Mouse (Mus musculus) heart, embryonic 14.5 days (tissue): Measurements from ENCODE around the gene Aldh1a7. TPM values are rescaled to one million over a fixed set of nuclear protein-coding genes. Genes with fewer than 3 reads are reported as not detected.

Experiments
- ATAC-seq: fragments of 200-750 bp; cut with Nextera tagmentation; 2 replicates; pipeline ENCODE4 v1.8.0; 2017; ENCODE audit warnings: low read depth, moderate TSS enrichment; ENCODE audit not compliant: insufficient number of reproducible peaks, insufficient read depth, low FRiP score
- H3K27ac ChIP-seq, 2 experiments: fragments of 200-500 bp in 1 of 2; fragments of 300-500 bp in 1 of 2; sonication (generic) in 1 of 2; replicated peaks in 1 of 2; 2 replicates each; pipeline ENCODE4 v1.5.1; 2012 to 2014; ENCODE audit warnings: low read depth in 2 of 2, low read length in 2 of 2, control low read depth in 1 of 2, mild to moderate bottlenecking in 1 of 2, mixed read lengths in 1 of 2; ENCODE audit not compliant: control insufficient read depth in 1 of 2, insufficient read depth in 1 of 2
- H3K27me3 ChIP-seq: fragments of 300-500 bp; sonication (generic); 2 replicates; pipeline ENCODE4 v1.6.1; 2014; ENCODE audit warnings: mild to moderate bottlenecking, low read length, control low read depth; ENCODE audit not compliant: control insufficient read depth, insufficient read depth
- H3K36me3 ChIP-seq: fragments of 300-500 bp; sonication (generic); 2 replicates; pipeline ENCODE4 v1.6.1; 2014; ENCODE audit warnings: mild to moderate bottlenecking, control low read depth, low read length, mixed read lengths; ENCODE audit not compliant: control insufficient read depth, insufficient read depth
- H3K4me1 ChIP-seq, 2 experiments: fragments of 200-500 bp in 1 of 2; fragments of 300-500 bp in 1 of 2; sonication (generic) in 1 of 2; 2 replicates each; pipeline ENCODE4 v1.6.1; 2012 to 2014; ENCODE audit warnings: low read length in 2 of 2, control low read depth in 1 of 2, mixed read lengths in 1 of 2; ENCODE audit not compliant: control insufficient read depth in 2 of 2, insufficient read depth in 2 of 2
- H3K4me2 ChIP-seq: fragments of 300-500 bp; sonication (generic); 2 replicates; pipeline ENCODE4 v1.6.1; 2014; ENCODE audit warnings: mild to moderate bottlenecking, low read length
- H3K4me3 ChIP-seq, 2 experiments: fragments of 200-500 bp in 1 of 2; fragments of 300-500 bp in 1 of 2; sonication (generic) in 1 of 2; 2 replicates each; pipeline ENCODE4 v1.5.1; 2012 to 2014; ENCODE audit warnings: low read length in 2 of 2, mild to moderate bottlenecking in 2 of 2, control low read depth in 1 of 2, low read depth in 1 of 2, moderate library complexity in 1 of 2; ENCODE audit not compliant: control insufficient read depth in 1 of 2, insufficient read depth in 1 of 2
- H3K9ac ChIP-seq: fragments of 300-500 bp; sonication (generic); 2 replicates; pipeline ENCODE4 v1.6.1; 2014; ENCODE audit warnings: mild to moderate bottlenecking, low read length
- H3K9me3 ChIP-seq: fragments of 300-500 bp; sonication (generic); 2 replicates; pipeline ENCODE4 v1.6.1; 2016; ENCODE audit warnings: low read length, control low read depth; ENCODE audit not compliant: control insufficient read depth
- WGBS: fragments of 180-500 bp; shearing (Covaris S2); extraction: QIAGEN DNeasy Blood & Tissue Kit; methylation state at CpG from one replicate; pipeline ENCODE4 v1.1.7; 2014; 5-methylcytosine and 5-hydroxymethylcytosine counted together
- polyA plus RNA-seq: library from polyadenylated mRNA; unstranded; fragments of >200 nt; fragmentation: Nextera tagmentation; extraction: Ambion mirVana; gene quantifications from 2 replicates; pipeline ENCODE4 v1.2.1, GENCODE M21; 2014

Gene Aldh1a7
- polyA plus RNA-seq, 1 experiment from 2014 or later, result 1.1 TPM

DNA sequence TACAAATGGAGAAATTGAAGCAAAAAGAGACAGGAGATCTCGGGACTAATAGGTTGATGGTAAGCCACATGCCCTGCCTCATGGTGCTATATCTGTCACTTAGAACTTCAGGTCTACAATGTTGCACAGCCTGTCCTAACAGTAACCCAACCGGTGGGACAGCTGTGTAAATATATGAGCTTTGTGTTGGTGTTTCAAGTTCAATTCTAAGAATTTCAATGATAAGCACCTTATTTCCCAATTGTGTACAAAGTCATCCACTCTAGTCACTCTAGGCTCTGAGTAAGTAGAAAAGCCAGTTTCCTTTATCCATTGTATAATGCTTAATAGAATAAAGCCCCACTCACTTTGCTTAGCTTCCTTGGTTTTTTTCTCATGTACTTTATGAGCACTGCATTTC lies 4.4 kb downstream of the Aldh1a7 start:
- Histone ChIP-seq H3K9me3 (no peaks in the 10 kb centered on the region), H3K36me3 (no peaks in the 10 kb centered on the region), H3K4me1 (no peaks in the 10 kb centered on the region), H3K4me3 (no peak overlapping the region), H3K4me2 (no peak overlapping the region), H3K9ac (no peak overlapping the region), H3K27ac (no peak overlapping the region), H3K27me3 (no peaks in the 10 kb centered on the region)
- ATAC-seq, result no peak
- WGBS, result 77% methylated on average over 2 of the region's 2 CpGs

DNA sequence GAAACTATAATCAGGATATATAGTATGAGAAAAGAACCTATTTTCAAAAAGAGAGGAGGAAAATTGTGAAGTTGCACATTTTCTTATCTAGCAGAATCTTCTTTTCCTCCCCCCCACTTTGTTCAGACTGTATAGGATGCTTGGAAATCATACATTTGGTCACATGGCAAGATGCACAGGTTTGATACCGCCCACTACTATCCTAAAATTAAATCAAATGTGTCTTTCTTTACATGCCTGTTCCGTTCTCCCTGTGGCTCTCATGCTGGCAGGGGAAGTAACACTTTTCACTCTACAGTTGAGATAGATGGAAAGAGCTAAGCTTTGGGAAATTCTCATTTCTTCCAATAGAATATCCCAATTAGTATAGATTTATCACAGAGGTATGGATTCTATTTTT lies 7.1 kb downstream of the Aldh1a7 start:
- WGBS, result 76% methylated on average over 2 of the region's 2 CpGs
- H3K36me3 ChIP-seq, result no peaks in the 10 kb centered on the region
- no peaks in the 10 kb centered on the region for H3K27me3 ChIP-seq
- no peak overlapping the region for H3K9ac ChIP-seq
- no peak overlapping the region for H3K4me2 ChIP-seq
- H3K4me1 ChIP-seq, result no peaks in the 10 kb centered on the region
- H3K27ac ChIP-seq, result no peak overlapping the region
- no peaks in the 10 kb centered on the region for H3K9me3 ChIP-seq
- H3K4me3 ChIP-seq, result no peak overlapping the region
- ATAC-seq, result no peak

DNA sequence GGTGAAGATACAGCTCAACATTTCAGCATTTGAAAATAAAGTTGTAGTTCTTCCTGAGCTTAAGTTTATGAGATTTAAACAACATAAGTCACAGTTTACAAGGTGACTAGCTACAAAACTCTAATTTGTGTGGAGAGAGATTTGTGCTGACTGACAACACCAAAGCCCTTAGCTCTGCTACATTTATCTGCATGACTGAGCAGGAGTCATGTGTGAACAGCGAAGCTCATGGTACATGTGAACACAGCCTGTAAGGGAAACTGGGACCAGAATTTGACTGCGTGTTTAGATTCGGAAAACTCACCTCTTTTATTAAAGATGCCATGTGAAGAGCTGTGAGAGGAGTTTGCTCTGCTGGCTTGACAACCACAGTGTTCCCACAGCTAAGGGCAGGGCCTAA lies 11.7 kb downstream of the Aldh1a7 start:
- ATAC-seq, result no peak
- H3K27ac ChIP-seq, result no peak overlapping the region
- WGBS, result 83% methylated on average over 3 of the region's 3 CpGs
- H3K4me3 ChIP-seq, result no peak overlapping the region
- H3K4me1 ChIP-seq, result no peaks in the 10 kb centered on the region
- no peaks in the 10 kb centered on the region for H3K36me3 ChIP-seq
- H3K9me3 ChIP-seq, result no peaks in the 10 kb centered on the region
- no peak overlapping the region for H3K4me2 ChIP-seq
- no peak overlapping the region for H3K9ac ChIP-seq
- H3K27me3 ChIP-seq, result no peaks in the 10 kb centered on the region

DNA sequence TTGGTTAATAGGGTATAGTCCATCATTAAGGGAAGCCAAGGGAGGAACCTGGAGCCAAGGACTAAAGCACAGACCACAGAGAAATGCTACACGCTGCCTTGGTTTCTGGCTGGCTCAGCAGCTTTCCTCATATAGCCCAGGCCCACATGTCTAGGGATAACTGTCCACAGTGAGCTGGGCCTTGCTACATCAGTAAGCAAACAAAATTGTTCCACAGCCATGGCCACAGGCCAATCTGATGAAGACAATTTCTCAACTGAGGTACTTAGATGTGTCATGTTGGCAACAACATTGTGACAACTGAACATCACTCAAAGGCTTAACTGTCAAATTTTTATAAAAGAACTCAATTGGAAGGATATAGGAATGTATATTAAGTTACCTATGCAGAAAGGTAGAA lies 12.3 kb downstream of the Aldh1a7 start:
- no peaks in the 10 kb centered on the region for H3K9me3 ChIP-seq
- no peak overlapping the region for H3K27ac ChIP-seq
- no peak overlapping the region for H3K4me2 ChIP-seq
- no peaks in the 10 kb centered on the region for H3K36me3 ChIP-seq
- no peak overlapping the region for H3K4me3 ChIP-seq
- H3K4me1 ChIP-seq, result no peaks in the 10 kb centered on the region
- 65% methylated on average over 1 of the region's 1 CpGs for WGBS
- no peaks in the 10 kb centered on the region for H3K27me3 ChIP-seq
- no peak overlapping the region for H3K9ac ChIP-seq
- ATAC-seq, result no peak

DNA sequence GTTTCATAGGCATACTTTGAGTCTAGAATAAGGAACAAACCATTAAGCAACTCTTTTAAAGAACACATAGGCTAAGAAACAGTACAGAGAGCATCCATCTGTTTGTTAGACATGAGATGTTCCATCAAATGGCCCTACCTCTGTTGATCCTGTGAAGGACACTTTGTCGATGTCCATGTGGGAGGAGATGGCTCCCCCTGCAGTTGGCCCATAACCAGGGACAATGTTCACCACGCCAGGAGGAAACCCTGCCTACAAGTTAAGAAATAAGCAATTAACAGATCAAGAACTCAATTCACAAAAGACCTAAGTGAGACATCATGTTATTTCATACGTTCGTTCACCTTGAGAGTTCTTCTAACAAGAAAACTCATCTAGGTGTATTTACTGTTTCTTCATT lies 12.8 kb downstream of the Aldh1a7 start:
- Histone ChIP-seq H3K4me3 (no peak overlapping the region), H3K4me1 (no peaks in the 10 kb centered on the region), H3K27me3 (no peaks in the 10 kb centered on the region), H3K4me2 (no peak overlapping the region), H3K9ac (no peak overlapping the region), H3K36me3 (no peaks in the 10 kb centered on the region), H3K9me3 (no peaks in the 10 kb centered on the region), H3K27ac (no peak overlapping the region)
- WGBS, result 82% methylated on average over 4 of the region's 4 CpGs
- no peak for ATAC-seq

DNA sequence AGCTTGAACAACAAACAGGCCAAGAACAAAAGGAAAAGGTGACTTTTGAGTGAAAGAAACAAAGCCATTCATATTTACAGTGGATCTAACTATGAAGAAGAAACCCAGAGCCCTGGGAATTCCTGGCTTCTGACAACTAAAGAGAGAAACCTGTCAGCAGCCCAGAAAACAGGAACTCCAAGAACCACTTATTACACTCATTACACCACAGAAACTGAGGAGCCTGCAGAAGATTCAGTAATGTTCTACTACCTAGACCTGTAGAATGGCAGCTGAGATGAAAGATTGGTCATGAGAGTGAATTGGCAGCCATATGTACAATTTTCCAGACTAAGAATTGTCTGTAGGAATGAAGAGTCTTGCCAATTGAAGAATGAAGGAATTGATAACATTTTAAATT lies 20.2 kb downstream of the Aldh1a7 start:
- Histone ChIP-seq H3K27ac (no peak overlapping the region), H3K9me3 (no peaks in the 10 kb centered on the region), H3K9ac (no peak overlapping the region), H3K4me1 (no peaks in the 10 kb centered on the region), H3K27me3 (no peaks in the 10 kb centered on the region), H3K36me3 (no peaks in the 10 kb centered on the region), H3K4me3 (no peak overlapping the region), H3K4me2 (no peak overlapping the region)
- no peak for ATAC-seq

DNA sequence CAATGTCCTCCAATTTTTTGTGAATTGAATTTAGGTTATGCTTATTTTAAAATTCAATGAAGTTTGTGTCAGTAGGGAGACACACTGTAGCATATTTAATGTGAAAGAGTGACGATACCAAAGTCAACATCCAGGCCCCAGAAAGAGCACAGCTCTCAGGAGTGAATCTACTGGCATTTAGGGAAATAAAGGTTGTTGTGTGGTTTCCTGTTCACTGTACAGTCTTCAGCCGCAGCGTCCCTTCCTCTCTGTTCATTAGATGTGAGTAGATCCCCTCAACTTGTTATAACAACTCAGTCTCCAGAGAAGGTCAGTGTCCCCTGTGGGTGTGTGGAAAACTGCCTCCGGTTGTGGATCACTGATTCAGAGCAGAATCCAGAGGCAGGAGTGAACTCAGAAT lies 20.6 kb downstream of the Aldh1a7 start:
- ATAC-seq, result no peak
- no peak overlapping the region for H3K9ac ChIP-seq
- no peak overlapping the region for H3K4me2 ChIP-seq
- H3K36me3 ChIP-seq, result no peaks in the 10 kb centered on the region
- H3K9me3 ChIP-seq, result no peaks in the 10 kb centered on the region
- H3K4me3 ChIP-seq, result no peak overlapping the region
- no peak overlapping the region for H3K27ac ChIP-seq
- H3K4me1 ChIP-seq, result no peaks in the 10 kb centered on the region
- no peaks in the 10 kb centered on the region for H3K27me3 ChIP-seq
- WGBS, result 71% methylated on average over 4 of the region's 4 CpGs

DNA sequence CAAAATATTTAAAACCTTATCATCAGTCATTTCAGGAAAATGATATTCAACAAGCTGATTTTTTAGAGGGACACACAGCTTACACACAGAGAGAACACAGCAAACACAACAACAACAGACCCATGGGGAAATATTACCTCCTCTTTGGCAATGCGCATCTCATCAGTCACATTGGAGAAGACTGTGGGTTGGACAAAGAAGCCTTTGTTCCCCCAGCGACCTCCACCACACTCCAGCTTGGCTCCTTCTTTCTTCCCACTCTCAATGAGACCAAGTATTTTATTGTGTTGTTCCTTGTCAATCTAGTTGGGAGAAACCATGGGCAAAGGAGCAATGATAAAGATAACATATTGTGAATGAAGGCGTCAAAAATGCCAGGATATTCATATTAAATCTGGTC lies 25.3 kb downstream of the Aldh1a7 start:
- Histone ChIP-seq H3K27me3 (no peaks in the 10 kb centered on the region), H3K9me3 (no peaks in the 10 kb centered on the region), H3K27ac (no peak overlapping the region), H3K9ac (no peak overlapping the region), H3K36me3 (no peaks in the 10 kb centered on the region), H3K4me3 (no peak overlapping the region), H3K4me2 (no peak overlapping the region), H3K4me1 (no peaks in the 10 kb centered on the region)
- 73% methylated on average over 3 of the region's 3 CpGs for WGBS
- ATAC-seq, result no peak
